Mouse (Mus musculus) left cerebral cortex, adult 2 months (tissue): ENCODE data around the gene Ndufa9. TPM values are rescaled to one million over a fixed set of nuclear protein-coding genes. Genes with fewer than 3 reads are reported as not detected.

ENCODE experiments used
- DNase-seq, 2 experiments: peaks; one replicate each; pipeline ENCODE4 v3.0.0; 2021 to 2022; ENCODE audit warnings: low spot score in 2 of 2, mixed read lengths in 1 of 2; ENCODE audit errors: extremely low spot score in 1 of 2
- H3K27ac ChIP-seq: fragments of 200-600 bp; 2 replicates; pipeline ENCODE4 v1.8.1; 2022
- H3K4me3 ChIP-seq: fragments of 200-600 bp; 2 replicates; pipeline ENCODE4 v1.8.1; 2022
- CTCF ChIP-seq: fragments of 200-600 bp; IDR thresholded peaks from 2 replicates; pipeline ENCODE4 v1.8.1; 2022; ENCODE audit warnings: antibody characterized with exemption, mild to moderate bottlenecking, moderate library complexity
- intact Hi-C: fragments of 180-260 bp; cut with DNase I; formaldehyde crosslinking; loops from one replicate; pipeline ENCODE4 v1.15.1; 2025
- long read RNA-seq, 2 experiments: library from polyadenylated mRNA; stranded (forward); transcript quantifications; one replicate each; pipeline ENCODE4 v2.0.0; 2021; ENCODE audit warnings: borderline mapping rate in 2 of 2
- total RNA-seq, 2 experiments: library from RNA; stranded (reverse); gene quantifications; 2 replicates each; pipeline ENCODE4 v1.2.3; 2021

Gene Ndufa9
- 100 to 1,000 TPM; 135 to 150 TPM for total RNA-seq
- long read RNA-seq, experiment 1, transcript Ndufa9-203 (11 exons, 1,445 nt): major isoform, 77 of 89 reads
- long read RNA-seq, experiment 1, partial matches to known transcripts: 4 of 89 reads
- long read RNA-seq, experiment 1, other reads (novel, unspliced or antisense): 7 of 89 reads
- long read RNA-seq, experiment 2, transcript Ndufa9-203 (11 exons, 1,445 nt): major isoform, 41 of 50 reads
- long read RNA-seq, experiment 2, partial matches to known transcripts: 6 of 50 reads
- long read RNA-seq, experiment 2, other reads (novel, unspliced or antisense): 3 of 50 reads

- peak; percentile 95 to 97 for DNase-seq
- intact Hi-C loops: loop anchor here (2.0 to 5.0 kb wide), 2 partner anchors 92 to 287 kb away; no protein-coding TSS in a partner anchor
- Histone ChIP-seq H3K27ac (peak within 1 kb of the TSS; percentile 91), H3K4me3 (peak within 1 kb of the TSS; percentile 76)
- no peak for TF ChIP-seq CTCF
Measured at GRCm38 (mm10) chr6:126848712-126849704, at the start of gene Ndufa9. TSS of gene Ndufa9 (minus strand) at chr6:126849136.

DNA sequence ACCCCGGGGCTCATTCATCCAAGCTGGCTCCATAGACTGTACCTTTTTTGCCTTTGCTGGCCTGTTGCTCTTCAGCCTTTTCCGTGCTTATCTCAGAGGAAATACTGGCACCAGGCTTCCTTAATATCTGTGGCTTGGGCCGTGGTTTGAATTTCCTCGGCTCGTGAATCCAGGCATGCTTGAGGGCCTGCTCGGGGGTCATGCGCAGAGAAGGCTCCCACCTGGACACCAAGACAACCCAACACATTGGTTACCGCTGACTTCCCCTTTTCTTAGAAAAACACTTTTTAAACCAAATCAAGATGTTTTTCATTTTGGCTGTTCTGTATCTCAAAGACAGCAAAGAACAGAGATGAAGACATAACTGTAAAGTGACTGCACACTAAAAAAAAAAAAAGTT, 28.2 kb upstream of the Ndufa9 start:
- TF ChIP-seq CTCF: no peak
- Histone ChIP-seq H3K27ac (no peak overlapping the region), H3K4me3 (no peak overlapping the region)
- no peak for DNase-seq
- intact Hi-C loops: no loop called here

DNA sequence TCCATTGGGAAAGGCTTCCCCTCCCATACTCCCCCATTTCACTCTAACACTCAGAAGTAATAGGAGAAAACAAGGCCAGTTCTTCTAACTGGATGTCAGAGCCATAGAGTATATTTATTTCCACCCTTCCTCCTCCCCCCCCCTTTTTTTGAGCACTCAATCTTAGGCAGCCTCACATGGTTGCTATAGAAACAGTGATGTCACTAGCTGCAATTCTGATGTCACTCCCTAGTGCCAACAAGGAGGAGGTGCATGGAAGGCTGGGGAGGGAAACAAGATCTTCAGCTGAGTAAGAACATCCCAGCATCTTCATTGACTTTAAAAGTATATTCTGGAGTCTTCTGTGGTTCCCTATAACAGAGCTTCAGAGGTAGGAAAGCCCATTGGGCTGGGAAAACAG, 3.9 kb upstream of the Ndufa9 start, which contains the start of gene Akap3:
Gene Akap3, plus strand, starts transcription at position 218 of the 400 bp plus-strand sequence.
- intact Hi-C loops: no loop called here
- DNase-seq: no peak
- no peak for TF ChIP-seq CTCF
- Histone ChIP-seq H3K27ac (no peak within 1 kb of the TSS), H3K4me3 (no peak within 1 kb of the TSS)

- no peak overlapping the region for H3K27ac ChIP-seq
- intact Hi-C loops: no loop called here
Measured at GRCm38 (mm10) chr6:126836628-126837027, 12.3 kb downstream of the Ndufa9 start.

DNA sequence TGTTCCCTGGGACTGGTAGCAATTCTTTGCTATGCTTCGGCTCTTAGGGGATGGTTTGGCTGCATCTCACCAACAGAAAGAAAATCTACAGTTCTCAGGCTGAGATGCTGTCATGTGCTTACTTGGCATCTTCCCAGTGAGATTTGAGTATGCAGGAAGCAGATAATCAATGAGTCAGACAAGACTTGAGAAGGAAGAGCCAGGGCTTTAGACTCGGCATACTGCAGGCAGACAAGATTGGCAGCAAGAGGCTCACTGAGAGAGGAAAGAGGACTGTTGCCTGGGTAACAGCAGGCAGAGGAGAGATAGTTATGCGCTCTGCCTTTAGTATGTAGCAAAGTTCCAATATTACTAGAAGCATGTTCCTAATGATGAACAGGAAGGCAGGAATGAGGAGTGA, 25.8 kb downstream of the Ndufa9 start:
- DNase-seq: peak in 1 of 2 experiments; percentile 27
- Histone ChIP-seq H3K4me3 (no peak overlapping the region), H3K27ac (no peak overlapping the region)
- TF ChIP-seq CTCF: no peak
- intact Hi-C loops: no loop called here

More at GRCm38 (mm10) chr6:126836628-126837027, 12.3 kb downstream of the Ndufa9 start:
- H3K4me3 ChIP-seq: no peak overlapping the region
- DNase-seq: no peak
- no peak for TF ChIP-seq CTCF

GRCm38 (mm10) chr6:126816338-126816737, 32.6 kb downstream of the Ndufa9 start:
- Histone ChIP-seq H3K27ac (no peak overlapping the region), H3K4me3 (no peak overlapping the region)
- intact Hi-C loops: no loop called here
- no peak for TF ChIP-seq CTCF
- DNase-seq: no peak

GRCm38 (mm10) chr6:126815206-126815750, 33.7 kb downstream of the Ndufa9 start:
- TF ChIP-seq CTCF: no peak
- Histone ChIP-seq H3K4me3 (no peak overlapping the region), H3K27ac (no peak overlapping the region)
- DNase-seq: no peak
- intact Hi-C loops: no loop called here

GRCm38 (mm10) chr6:126811481-126811880, 37.5 kb downstream of the Ndufa9 start:
- intact Hi-C loops: no loop called here
- DNase-seq: no peak
- Histone ChIP-seq H3K27ac (no peak overlapping the region), H3K4me3 (no peak overlapping the region)
- TF ChIP-seq CTCF: no peak

- peak overlapping the region; percentile 61; the same call in 1 of the 2 replicates for H3K27ac ChIP-seq
- no peak for DNase-seq
- H3K4me3 ChIP-seq: no peak overlapping the region
- intact Hi-C loops: loop anchor here (10.0 kb wide), 1 partner anchor 276 kb away; no protein-coding TSS in a partner anchor
- TF ChIP-seq CTCF: no peak
Measured at GRCm38 (mm10) chr6:126808561-126808960, 40.4 kb downstream of the Ndufa9 start.

GRCm38 (mm10) chr6:126808134-126808533, 40.8 kb downstream of the Ndufa9 start:
- no peak for TF ChIP-seq CTCF
- Histone ChIP-seq H3K4me3 (no peak overlapping the region), H3K27ac (peak overlapping the region; percentile 61; the same call in 1 of the 2 replicates)
- intact Hi-C loops: loop anchor here (10.0 kb wide), 1 partner anchor 277 kb away; no protein-coding TSS in a partner anchor
- DNase-seq: peak in 1 of 2 experiments; percentile 23

DNA sequence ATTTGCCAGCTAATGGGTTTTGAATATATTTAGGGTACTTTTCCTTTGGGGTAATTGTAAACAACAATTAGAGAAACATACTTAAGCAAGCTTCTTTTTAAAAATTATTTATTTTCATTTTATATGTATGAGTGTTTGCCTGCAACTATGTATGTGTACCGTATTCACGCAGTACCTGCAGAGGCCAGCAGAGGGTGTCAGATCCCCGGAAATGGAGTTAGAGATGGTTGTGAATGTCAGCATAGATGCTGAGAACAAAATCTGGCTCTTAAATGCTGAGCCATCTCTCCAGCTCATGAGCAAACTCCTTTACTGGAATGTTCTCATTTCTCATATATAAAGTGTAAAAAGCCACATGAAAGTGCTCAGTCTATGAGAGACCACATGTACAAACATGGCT, 42.2 kb downstream of the Ndufa9 start:
- H3K27ac ChIP-seq: no peak overlapping the region
- no peak for DNase-seq
- H3K4me3 ChIP-seq: no peak overlapping the region
- TF ChIP-seq CTCF: peak; percentile 40
- intact Hi-C loops: loop anchor here (10.0 kb wide), 1 partner anchor 278 kb away; no protein-coding TSS in a partner anchor
